Mouse (Mus musculus): ENCODE data around the gene Slc25a17. TPM values are rescaled to one million over a fixed set of nuclear protein-coding genes. Genes with fewer than 3 reads are reported as not detected.

Gene Slc25a17
- total and polyA plus RNA-seq, 2 experiments from 2014 or later, result 80.7 to 123 TPM

GRCm38 (mm10) chr15:81298213-81298612, 62.4 kb downstream of the Slc25a17 start:
- Histone ChIP-seq H3K9me3 (ENCODE audit: low read length) (no peaks in the 10 kb centered on the region), H3K4me3 (ENCODE audit: low read depth, low read length) (no peak overlapping the region), H3K4me1 (ENCODE audit: insufficient read depth) (no peaks in the 10 kb centered on the region), H3K27me3 (ENCODE audit: insufficient read depth, low read length) (no peaks in the 10 kb centered on the region), H3K27ac (ENCODE audit: low read depth, low read length) (no peak overlapping the region), H3K9ac (no peak overlapping the region), H3K36me3 (ENCODE audit: insufficient read depth) (no peaks in the 10 kb centered on the region), H3K4me2 (ENCODE audit: low read depth) (no peak overlapping the region)
- WGBS, result 81% methylated on average over 6 of the region's 6 CpGs
- no peak for ATAC-seq
- TF ChIP-seq CTCF (IDR thresholded peaks at IDR 0.05; ENCODE audit: low read depth), result no peak
- DNase-seq, result no peak

GRCm38 (mm10) chr15:81297543-81297942, 63.1 kb downstream of the Slc25a17 start:
- DNase-seq, result no peak
- no peak for ATAC-seq
- Histone ChIP-seq H3K9me3 (ENCODE audit: low read length) (no peaks in the 10 kb centered on the region), H3K9ac (no peak overlapping the region), H3K4me2 (ENCODE audit: low read depth) (no peak overlapping the region), H3K27ac (ENCODE audit: low read depth, low read length) (no peak overlapping the region), H3K27me3 (ENCODE audit: insufficient read depth, low read length) (no peaks in the 10 kb centered on the region), H3K4me1 (ENCODE audit: insufficient read depth) (no peaks in the 10 kb centered on the region), H3K4me3 (ENCODE audit: low read depth, low read length) (no peak overlapping the region), H3K36me3 (ENCODE audit: insufficient read depth) (no peaks in the 10 kb centered on the region)
- no peak for TF ChIP-seq CTCF (IDR thresholded peaks at IDR 0.05; ENCODE audit: low read depth)
- 85% methylated on average over 3 of the region's 3 CpGs for WGBS

GRCm38 (mm10) chr15:81294897-81295296, 65.7 kb downstream of the Slc25a17 start:
- no peak overlapping the region for H3K27ac ChIP-seq (ENCODE audit: low read depth, low read length)
- H3K9ac ChIP-seq, result no peak overlapping the region
- no peak for DNase-seq
- H3K4me2 ChIP-seq (ENCODE audit: low read depth), result no peak overlapping the region
- no peaks in the 10 kb centered on the region for H3K4me1 ChIP-seq (ENCODE audit: insufficient read depth)
- no peak for TF ChIP-seq CTCF (IDR thresholded peaks at IDR 0.05; ENCODE audit: low read depth)
- no peak for ATAC-seq
- H3K9me3 ChIP-seq (ENCODE audit: low read length), result no peaks in the 10 kb centered on the region
- no peaks in the 10 kb centered on the region for H3K27me3 ChIP-seq (ENCODE audit: insufficient read depth, low read length)
- WGBS, result 92% methylated on average over 10 of the region's 10 CpGs
- no peak overlapping the region for H3K4me3 ChIP-seq (ENCODE audit: low read depth, low read length)
- H3K36me3 ChIP-seq (ENCODE audit: insufficient read depth), result no peaks in the 10 kb centered on the region

- Histone ChIP-seq H3K9ac (no peak overlapping the region), H3K27me3 (ENCODE audit: insufficient read depth, low read length) (no peaks in the 10 kb centered on the region), H3K4me2 (ENCODE audit: low read depth) (no peak overlapping the region), H3K36me3 (ENCODE audit: insufficient read depth) (no peaks in the 10 kb centered on the region), H3K27ac (ENCODE audit: low read depth, low read length) (no peak overlapping the region), H3K4me3 (ENCODE audit: low read depth, low read length) (no peak overlapping the region), H3K9me3 (ENCODE audit: low read length) (no peaks in the 10 kb centered on the region), H3K4me1 (ENCODE audit: insufficient read depth) (no peaks in the 10 kb centered on the region)
- no peak for TF ChIP-seq CTCF (IDR thresholded peaks at IDR 0.05; ENCODE audit: low read depth)
- no peak for DNase-seq
- WGBS, result 61% methylated on average over 12 of the region's 12 CpGs
- ATAC-seq, result no peak
Measured at GRCm38 (mm10) chr15:81294386-81294785, 66.2 kb downstream of the Slc25a17 start.

GRCm38 (mm10) chr15:81290747-81291146, 69.9 kb downstream of the Slc25a17 start:
- Histone ChIP-seq H3K4me1 (ENCODE audit: insufficient read depth) (no peaks in the 10 kb centered on the region), H3K27me3 (ENCODE audit: insufficient read depth, low read length) (no peaks in the 10 kb centered on the region), H3K4me3 (ENCODE audit: low read depth, low read length) (no peak overlapping the region), H3K4me2 (ENCODE audit: low read depth) (no peak overlapping the region), H3K9ac (no peak overlapping the region), H3K27ac (ENCODE audit: low read depth, low read length) (no peak overlapping the region), H3K36me3 (ENCODE audit: insufficient read depth) (no peaks in the 10 kb centered on the region), H3K9me3 (ENCODE audit: low read length) (no peaks in the 10 kb centered on the region)
- no peak for TF ChIP-seq CTCF (IDR thresholded peaks at IDR 0.05; ENCODE audit: low read depth)
- WGBS, result 80% methylated on average over 9 of the region's 9 CpGs
- no peak for DNase-seq
- no peak for ATAC-seq

GRCm38 (mm10) chr15:81290230-81290629, 70.4 kb downstream of the Slc25a17 start:
- Histone ChIP-seq H3K36me3 (ENCODE audit: insufficient read depth) (no peaks in the 10 kb centered on the region), H3K27ac (ENCODE audit: low read depth, low read length) (no peak overlapping the region), H3K9ac (no peak overlapping the region), H3K9me3 (ENCODE audit: low read length) (no peaks in the 10 kb centered on the region), H3K4me3 (ENCODE audit: low read depth, low read length) (no peak overlapping the region), H3K4me1 (ENCODE audit: insufficient read depth) (no peaks in the 10 kb centered on the region), H3K27me3 (ENCODE audit: insufficient read depth, low read length) (no peaks in the 10 kb centered on the region), H3K4me2 (ENCODE audit: low read depth) (no peak overlapping the region)
- TF ChIP-seq CTCF (IDR thresholded peaks at IDR 0.05; ENCODE audit: low read depth), result no peak
- ATAC-seq, result no peak
- DNase-seq, result no peak
- 94% methylated on average over 4 of the region's 4 CpGs for WGBS

- DNase-seq (no peak), ATAC-seq (no peak)
- no peaks in the 10 kb centered on the region for H3K9me3 ChIP-seq (ENCODE audit: low read length)
- no peaks in the 10 kb centered on the region for H3K27me3 ChIP-seq (ENCODE audit: insufficient read depth, low read length)
- WGBS, result 80% methylated on average over 9 of the region's 9 CpGs
- 0 out of 2 replicates have a peak, but pooled peaks have one; percentile 14 for TF ChIP-seq CTCF (IDR thresholded peaks at IDR 0.05; ENCODE audit: low read depth)
- H3K27ac ChIP-seq (ENCODE audit: low read depth, low read length), result no peak overlapping the region
- H3K4me2 ChIP-seq (ENCODE audit: low read depth), result no peak overlapping the region
- no peaks in the 10 kb centered on the region for H3K36me3 ChIP-seq (ENCODE audit: insufficient read depth)
- H3K4me1 ChIP-seq (ENCODE audit: insufficient read depth), result no peaks in the 10 kb centered on the region
- no peak overlapping the region for H3K9ac ChIP-seq
- H3K4me3 ChIP-seq (ENCODE audit: low read depth, low read length), result no peak overlapping the region
Measured at GRCm38 (mm10) chr15:81284121-81284734, 76.4 kb downstream of the Slc25a17 start.
